Mouse (Mus musculus) right cerebral cortex, postnatal 36 days (tissue): Measurements from ENCODE around the gene Gm5580.
"Not testable (repeated sequence)": the region's sequence is repeated elsewhere in the genome, so short reads cannot be mapped to it uniquely, and the experiment has no call there.

Experiments
- DNase-seq, 2 experiments: peaks; one replicate each; pipeline ENCODE4 v3.0.0; 2022; ENCODE audit warnings: low spot score in 2 of 2, mixed read lengths in 1 of 2

Gm5580 gene

DNA sequence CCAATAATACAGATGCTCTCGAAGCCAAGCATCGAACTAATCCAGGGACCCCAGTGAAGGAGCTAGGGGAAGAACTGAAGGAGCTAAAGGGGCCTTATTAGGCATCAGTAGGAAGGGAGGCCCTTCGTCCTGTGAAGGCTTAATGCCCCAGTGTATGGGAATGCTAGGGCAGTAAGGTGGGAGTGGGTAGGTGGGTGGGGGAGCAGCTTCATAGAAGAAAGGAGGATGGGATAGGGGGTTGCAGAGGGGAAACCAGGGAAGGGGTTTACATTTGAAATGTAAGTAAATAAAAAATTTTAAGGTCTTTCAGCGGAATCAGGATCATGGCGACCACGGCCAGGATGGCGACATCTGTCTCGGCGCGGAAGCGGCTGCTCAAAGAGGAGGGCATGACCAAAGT, at the start of gene Gm5580:
TSS of gene Gm5580 (plus strand) at position 301 of the 400 bp plus-strand sequence.
- not testable (repeated sequence) for DNase-seq

DNA sequence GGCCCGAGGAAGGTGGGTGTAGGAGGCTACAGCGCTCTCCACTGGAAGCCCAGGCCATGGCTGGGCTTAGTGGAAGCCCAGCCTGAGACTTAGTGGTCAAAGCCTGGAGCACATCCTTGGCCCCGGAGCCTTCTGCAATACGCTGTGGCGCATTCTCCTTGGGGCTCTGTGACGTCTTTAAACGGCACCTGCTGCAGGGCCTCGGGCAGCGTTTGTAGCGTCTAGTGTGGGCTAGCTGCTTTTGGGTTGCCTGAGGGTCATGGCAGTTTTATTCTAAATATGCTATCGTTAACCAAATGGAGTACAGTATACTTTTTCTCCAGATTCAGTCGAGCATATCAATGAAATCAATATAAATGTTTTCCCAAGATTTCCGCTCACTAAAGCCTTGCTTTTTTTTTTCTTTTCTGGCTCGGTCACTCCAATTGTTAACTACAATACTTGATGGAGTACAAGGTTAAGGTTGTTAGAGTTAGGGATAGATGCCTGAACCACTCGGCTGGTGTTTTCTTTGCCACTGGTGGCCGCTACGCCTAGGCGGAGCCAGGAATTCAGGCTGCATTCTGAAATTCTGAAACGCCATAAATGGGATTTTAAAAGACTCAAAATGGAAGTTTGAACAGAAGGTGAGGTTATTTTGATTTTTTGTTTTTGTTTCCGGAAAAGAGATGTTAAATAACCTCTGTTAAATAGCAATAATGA, 44.5 kb upstream of the Gm5580 start, which contains the start of gene Olfr212:
TSS of gene Olfr212 (plus strand) at position 215 of the 702 bp plus-strand sequence.
- DNase-seq: not testable (repeated sequence)

- no peak for DNase-seq
Observed at GRCm38 (mm10) chr6:116514832-116515231, 36.1 kb upstream of the Gm5580 start.

- no peak for DNase-seq
Observed at GRCm38 (mm10) chr6:116538156-116538555, 12.8 kb upstream of the Gm5580 start, which contains the start of gene Olfr213. Olfr213 (plus strand) TSS chr6:116538456.

GRCm38 (mm10) chr6:116542500-116542899, 8.4 kb upstream of the Gm5580 start:
- DNase-seq: no peak

DNA sequence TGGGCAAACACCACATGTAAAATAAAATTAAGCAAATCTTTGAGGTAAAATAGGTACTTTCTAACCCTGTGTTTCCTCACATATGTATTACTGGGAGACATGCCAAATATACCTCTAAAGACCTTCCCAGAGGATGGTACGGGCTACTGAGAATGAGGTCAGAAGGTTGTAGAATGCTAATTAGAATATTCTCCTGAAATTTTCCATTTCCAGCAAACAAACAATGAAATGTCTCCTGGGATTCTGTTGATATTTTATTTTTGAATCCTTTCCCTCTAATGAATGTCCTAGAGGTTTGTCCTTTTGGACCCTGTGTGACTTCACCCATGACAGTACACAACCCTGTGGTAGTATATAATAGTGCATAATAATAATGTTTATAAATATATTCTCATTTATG, 3.0 kb downstream of the Gm5580 start, which contains the start of gene Olfr214:
TSS of gene Olfr214 (plus strand) at position 301 of the 400 bp plus-strand sequence.
- no peak for DNase-seq

DNA sequence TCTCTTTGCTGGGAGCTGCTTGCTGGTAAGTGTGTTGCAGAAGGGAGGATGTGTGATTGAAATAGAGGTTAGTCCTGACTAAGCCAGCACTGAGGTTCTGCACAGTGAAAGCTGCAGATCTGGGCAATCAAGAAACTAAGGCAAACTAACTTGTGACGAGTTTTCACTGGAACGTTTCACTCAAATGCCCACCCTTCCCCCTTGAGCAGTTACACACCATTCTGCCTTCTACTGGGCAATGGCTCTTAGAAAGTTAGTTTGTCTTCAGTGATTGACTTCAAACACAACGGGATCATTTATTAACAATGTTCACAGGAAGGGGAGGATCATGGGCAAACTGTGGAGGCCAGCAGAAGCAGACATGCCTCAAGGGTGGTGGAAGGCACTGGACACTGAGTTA, 4.0 kb downstream of the Gm5580 start:
- no peak for DNase-seq

DNA sequence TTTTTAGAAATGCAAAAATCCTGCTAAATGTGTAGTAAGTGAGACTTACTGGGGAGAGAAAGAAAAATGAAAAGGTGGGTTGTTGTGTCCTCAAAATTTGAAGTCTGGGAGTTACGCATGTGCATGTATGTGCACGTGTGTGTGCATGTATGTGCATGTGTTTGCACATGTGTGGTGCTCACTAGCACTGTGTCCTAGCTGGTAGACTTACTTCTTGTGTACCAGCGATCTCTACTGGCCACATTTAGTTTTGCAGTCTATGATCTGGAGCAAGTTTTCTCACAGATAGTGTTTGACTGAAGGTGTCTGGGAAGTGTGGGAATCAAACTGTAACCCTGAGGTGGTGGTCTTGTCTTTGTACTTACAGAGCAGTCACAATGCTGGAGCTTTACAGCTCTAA, 18.9 kb downstream of the Gm5580 start:
- DNase-seq: peak in 1 of 2 experiments; percentile 1

GRCm38 (mm10) chr6:116584095-116584494, 33.2 kb downstream of the Gm5580 start, which contains the start of gene Olfr215:
Olfr215 (minus strand) TSS chr6:116584195.
- DNase-seq: no peak

DNA sequence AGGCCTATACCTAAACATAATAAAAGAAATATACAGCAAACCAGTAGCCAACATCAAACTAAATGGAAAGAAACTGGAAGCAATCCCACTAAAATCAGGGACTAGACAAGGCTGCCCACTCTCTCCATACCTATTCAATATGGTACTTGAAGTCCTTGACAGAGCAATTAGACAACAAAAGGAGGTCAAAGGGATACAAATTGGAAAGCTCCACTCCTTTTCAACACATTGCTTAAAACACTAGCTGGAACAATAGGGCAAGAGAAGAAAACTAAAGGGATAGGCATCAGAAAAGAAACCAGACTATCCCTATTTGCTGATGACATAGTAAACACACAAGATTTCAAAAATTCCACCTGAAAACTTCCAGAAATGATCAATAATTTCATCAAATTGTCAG, 50.0 kb downstream of the Gm5580 start:
- DNase-seq: not testable (repeated sequence)
